Mouse (Mus musculus): ENCODE results near the gene Plcb1. TPM values are rescaled to one million over a fixed set of nuclear protein-coding genes. Genes with fewer than 3 reads are reported as not detected.

The Plcb1 gene
- polyA plus RNA-seq, 2 experiments: 2.9 to 12.8 TPM

- H3K27ac ChIP-seq (replicated peaks; ENCODE audit: low read depth, low read length): no peak overlapping the region
- H3K4me2 ChIP-seq (replicated peaks; ENCODE audit: low read depth, low read length, severe bottlenecking): no peak overlapping the region
- WGBS: 79% methylated on average over 9 of the region's 9 CpGs
- ATAC-seq (ENCODE audit: low FRiP score, low read depth) (no peak), DNase-seq (ENCODE audit: low spot score) (no peak)
- TF ChIP-seq POLR2A (IDR thresholded peaks at IDR 0.05; ENCODE audit: borderline replicate concordance, extremely low read depth, insufficient read depth, insufficient read length): no peak
- H3K4me3 ChIP-seq (replicated peaks; ENCODE audit: low read length): no peak overlapping the region
- no peak overlapping the region for H3K9ac ChIP-seq (ENCODE audit: low read depth, low read length, severe bottlenecking)
- no peaks in the 10 kb centered on the region for H3K9me3 ChIP-seq (ENCODE audit: control insufficient read depth, low read length)
- no peaks in the 10 kb centered on the region for H3K36me3 ChIP-seq (ENCODE audit: control insufficient read depth, insufficient read depth, low read length)
- H3K4me1 ChIP-seq (ENCODE audit: control insufficient read depth, insufficient read depth, low read length): no peaks in the 10 kb centered on the region
- H3K27me3 ChIP-seq (ENCODE audit: control insufficient read depth, insufficient read depth, low read length): no peaks in the 10 kb centered on the region
Observed at GRCm38 (mm10) chr2:135492777-135493176, 706.9 kb downstream of the Plcb1 start.

DNA sequence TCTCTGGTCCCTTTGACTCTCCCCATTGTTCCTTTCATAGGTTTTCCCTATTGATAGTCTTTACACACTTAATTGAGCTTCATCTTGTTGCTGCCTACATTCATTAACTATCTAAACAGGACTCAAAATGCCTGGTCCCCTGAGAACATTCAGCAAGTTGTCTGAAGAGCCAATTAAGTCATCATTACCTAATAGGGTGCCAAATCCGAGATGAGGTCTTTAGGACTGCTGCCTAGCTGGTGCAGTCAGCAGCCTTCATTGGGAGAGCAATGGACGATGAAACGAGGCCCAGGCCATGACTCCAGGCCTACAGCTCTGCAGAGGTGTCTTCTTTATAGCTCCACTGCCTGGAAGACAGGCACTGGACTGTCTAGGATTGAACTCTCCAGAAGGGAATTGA, 710.7 kb downstream of the Plcb1 start:
- Histone ChIP-seq H3K4me2 (replicated peaks; ENCODE audit: low read depth, low read length, severe bottlenecking) (no peak overlapping the region), H3K36me3 (ENCODE audit: control insufficient read depth, insufficient read depth, low read length) (no peaks in the 10 kb centered on the region), H3K27me3 (ENCODE audit: control insufficient read depth, insufficient read depth, low read length) (no peaks in the 10 kb centered on the region), H3K9me3 (ENCODE audit: control insufficient read depth, low read length) (no peaks in the 10 kb centered on the region), H3K4me1 (ENCODE audit: control insufficient read depth, insufficient read depth, low read length) (no peaks in the 10 kb centered on the region), H3K27ac (replicated peaks; ENCODE audit: low read depth, low read length) (no peak overlapping the region), H3K4me3 (replicated peaks; ENCODE audit: low read length) (no peak overlapping the region), H3K9ac (ENCODE audit: low read depth, low read length, severe bottlenecking) (no peak overlapping the region)
- 32% methylated on average over 3 of the region's 3 CpGs for WGBS
- TF ChIP-seq POLR2A (IDR thresholded peaks at IDR 0.05; ENCODE audit: borderline replicate concordance, extremely low read depth, insufficient read depth, insufficient read length): no peak
- ATAC-seq (ENCODE audit: low FRiP score, low read depth) (no peak), DNase-seq (ENCODE audit: low spot score) (no peak)

DNA sequence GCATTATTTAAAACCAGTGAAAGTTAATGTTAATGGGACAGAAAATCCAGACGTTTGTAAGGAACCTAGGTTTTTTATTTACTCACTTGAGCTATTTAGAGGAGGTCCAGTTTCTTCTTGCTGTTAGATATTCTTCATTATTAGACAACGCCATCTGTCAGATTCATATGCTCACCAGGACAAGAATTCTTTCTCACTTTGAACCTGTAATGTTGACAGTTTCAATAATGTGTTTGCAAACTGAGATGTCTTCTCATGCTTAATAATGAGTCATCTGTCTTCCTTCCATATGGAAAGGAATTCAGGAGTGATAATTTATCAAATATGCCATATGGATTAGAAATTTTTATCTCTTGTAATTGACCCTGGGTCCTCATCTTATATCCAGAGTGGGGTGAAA, 711.4 kb downstream of the Plcb1 start:
- DNase-seq (ENCODE audit: low spot score) (no peak), ATAC-seq (ENCODE audit: low FRiP score, low read depth) (no peak)
- no peak overlapping the region for H3K9ac ChIP-seq (ENCODE audit: low read depth, low read length, severe bottlenecking)
- H3K4me3 ChIP-seq (replicated peaks; ENCODE audit: low read length): no peak overlapping the region
- H3K36me3 ChIP-seq (ENCODE audit: control insufficient read depth, insufficient read depth, low read length): no peaks in the 10 kb centered on the region
- H3K9me3 ChIP-seq (ENCODE audit: control insufficient read depth, low read length): no peaks in the 10 kb centered on the region
- H3K4me2 ChIP-seq (replicated peaks; ENCODE audit: low read depth, low read length, severe bottlenecking): no peak overlapping the region
- 73% methylated on average over 2 of the region's 2 CpGs for WGBS
- no peaks in the 10 kb centered on the region for H3K4me1 ChIP-seq (ENCODE audit: control insufficient read depth, insufficient read depth, low read length)
- TF ChIP-seq POLR2A (IDR thresholded peaks at IDR 0.05; ENCODE audit: borderline replicate concordance, extremely low read depth, insufficient read depth, insufficient read length): no peak
- no peaks in the 10 kb centered on the region for H3K27me3 ChIP-seq (ENCODE audit: control insufficient read depth, insufficient read depth, low read length)
- H3K27ac ChIP-seq (replicated peaks; ENCODE audit: low read depth, low read length): no peak overlapping the region

- no peak overlapping the region for H3K9ac ChIP-seq (ENCODE audit: low read depth, low read length, severe bottlenecking)
- WGBS: 12% methylated on average over 2 of the region's 2 CpGs
- no peaks in the 10 kb centered on the region for H3K36me3 ChIP-seq (ENCODE audit: control insufficient read depth, insufficient read depth, low read length)
- no peaks in the 10 kb centered on the region for H3K27me3 ChIP-seq (ENCODE audit: control insufficient read depth, insufficient read depth, low read length)
- ATAC-seq (ENCODE audit: low FRiP score, low read depth): no peak
- no peaks in the 10 kb centered on the region for H3K4me1 ChIP-seq (ENCODE audit: control insufficient read depth, insufficient read depth, low read length)
- TF ChIP-seq POLR2A (IDR thresholded peaks at IDR 0.05; ENCODE audit: borderline replicate concordance, extremely low read depth, insufficient read depth, insufficient read length): no peak
- H3K4me2 ChIP-seq (replicated peaks; ENCODE audit: low read depth, low read length, severe bottlenecking): no peak overlapping the region
- no peak overlapping the region for H3K27ac ChIP-seq (replicated peaks; ENCODE audit: low read depth, low read length)
- no peak overlapping the region for H3K4me3 ChIP-seq (replicated peaks; ENCODE audit: low read length)
- no peak for DNase-seq (ENCODE audit: low spot score)
- H3K9me3 ChIP-seq (ENCODE audit: control insufficient read depth, low read length): no peaks in the 10 kb centered on the region
Observed at GRCm38 (mm10) chr2:135500872-135501271, 715.0 kb downstream of the Plcb1 start.

- no peak overlapping the region for H3K4me3 ChIP-seq (replicated peaks; ENCODE audit: low read length)
- ATAC-seq (ENCODE audit: low FRiP score, low read depth): no peak
- H3K27me3 ChIP-seq (ENCODE audit: control insufficient read depth, insufficient read depth, low read length): no peaks in the 10 kb centered on the region
- no peak overlapping the region for H3K4me2 ChIP-seq (replicated peaks; ENCODE audit: low read depth, low read length, severe bottlenecking)
- H3K27ac ChIP-seq (replicated peaks; ENCODE audit: low read depth, low read length): no peak overlapping the region
- WGBS: 89% methylated on average over 4 of the region's 4 CpGs
- DNase-seq (ENCODE audit: low spot score): no peak
- no peak overlapping the region for H3K9ac ChIP-seq (ENCODE audit: low read depth, low read length, severe bottlenecking)
- no peaks in the 10 kb centered on the region for H3K9me3 ChIP-seq (ENCODE audit: control insufficient read depth, low read length)
- no peak for TF ChIP-seq POLR2A (IDR thresholded peaks at IDR 0.05; ENCODE audit: borderline replicate concordance, extremely low read depth, insufficient read depth, insufficient read length)
- H3K36me3 ChIP-seq (ENCODE audit: control insufficient read depth, insufficient read depth, low read length): no peaks in the 10 kb centered on the region
- no peaks in the 10 kb centered on the region for H3K4me1 ChIP-seq (ENCODE audit: control insufficient read depth, insufficient read depth, low read length)
Observed at GRCm38 (mm10) chr2:135503328-135503997, 717.6 kb downstream of the Plcb1 start.

DNA sequence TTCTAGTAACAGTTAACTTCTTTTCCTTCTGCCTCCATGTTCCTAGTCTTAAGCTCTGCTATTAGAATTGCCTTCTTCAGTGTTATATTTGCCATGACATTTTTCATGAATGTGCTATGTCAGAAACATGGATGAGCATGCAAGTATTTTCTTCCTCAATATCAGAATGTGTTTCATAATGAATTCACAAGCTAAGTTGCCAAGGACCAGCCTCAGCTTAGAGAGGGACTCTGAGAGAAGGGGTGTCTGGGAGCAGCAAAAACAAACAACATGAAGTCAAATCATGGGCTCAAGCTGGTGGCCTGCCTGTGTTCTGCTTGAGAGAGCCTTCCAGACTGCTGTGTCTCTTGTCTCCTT, 718.1 kb downstream of the Plcb1 start:
- Histone ChIP-seq H3K4me1 (ENCODE audit: control insufficient read depth, insufficient read depth, low read length) (no peaks in the 10 kb centered on the region), H3K9me3 (ENCODE audit: control insufficient read depth, low read length) (no peaks in the 10 kb centered on the region), H3K9ac (ENCODE audit: low read depth, low read length, severe bottlenecking) (no peak overlapping the region), H3K4me3 (replicated peaks; ENCODE audit: low read length) (no peak overlapping the region), H3K27me3 (ENCODE audit: control insufficient read depth, insufficient read depth, low read length) (no peaks in the 10 kb centered on the region), H3K36me3 (ENCODE audit: control insufficient read depth, insufficient read depth, low read length) (no peaks in the 10 kb centered on the region), H3K4me2 (replicated peaks; ENCODE audit: low read depth, low read length, severe bottlenecking) (no peak overlapping the region), H3K27ac (replicated peaks; ENCODE audit: low read depth, low read length) (no peak overlapping the region)
- no peak for ATAC-seq (ENCODE audit: low FRiP score, low read depth)
- no peak for TF ChIP-seq POLR2A (IDR thresholded peaks at IDR 0.05; ENCODE audit: borderline replicate concordance, extremely low read depth, insufficient read depth, insufficient read length)
- no peak for DNase-seq (ENCODE audit: low spot score)
